Mouse (Mus musculus) heart, embryonic 12.5 days (tissue): ENCODE measurements around the gene Hoxb7. TPM values are rescaled to one million over a fixed set of nuclear protein-coding genes. Genes with fewer than 3 reads are reported as not detected.
A peak's percentile ranks its signal among the peaks of the same experiment; 100 is the strongest.

Experiments
- ATAC-seq: fragments of 200-750 bp; cut with Nextera tagmentation; 2 replicates; pipeline ENCODE4 v1.8.0; 2017; ENCODE audit warnings: moderate TSS enrichment, moderate library complexity; ENCODE audit not compliant: insufficient number of reproducible peaks, low FRiP score
- H3K27ac ChIP-seq: fragments of 300-500 bp; sonication (generic); 2 replicates; pipeline ENCODE4 v1.5.1; 2016; ENCODE audit warnings: mild to moderate bottlenecking, moderate library complexity; ENCODE audit not compliant: poor library complexity, severe bottlenecking
- H3K27me3 ChIP-seq: fragments of 300-500 bp; sonication (generic); replicated peaks from 2 replicates; pipeline ENCODE4 v1.6.1; 2016; ENCODE audit warnings: mild to moderate bottlenecking, moderate library complexity
- H3K36me3 ChIP-seq: fragments of 300-500 bp; sonication (generic); 2 replicates; pipeline ENCODE4 v1.6.1; 2016; ENCODE audit warnings: mild to moderate bottlenecking, moderate library complexity
- H3K4me1 ChIP-seq: fragments of 300-500 bp; sonication (generic); replicated peaks from 2 replicates; pipeline ENCODE4 v1.6.1; 2016; ENCODE audit warnings: mild to moderate bottlenecking
- H3K4me2 ChIP-seq: fragments of 300-500 bp; sonication (generic); 2 replicates; pipeline ENCODE4 v1.6.1; 2016; ENCODE audit warnings: mild to moderate bottlenecking, moderate library complexity
- H3K4me3 ChIP-seq: fragments of 300-500 bp; sonication (generic); 2 replicates; pipeline ENCODE4 v1.5.1; 2016; ENCODE audit warnings: mild to moderate bottlenecking
- H3K9ac ChIP-seq: fragments of 300-500 bp; sonication (generic); 2 replicates; pipeline ENCODE4 v1.6.1; 2016; ENCODE audit warnings: mild to moderate bottlenecking, moderate library complexity
- H3K9me3 ChIP-seq: fragments of 300-500 bp; sonication (generic); replicated peaks from 2 replicates; pipeline ENCODE4 v1.6.1; 2016; ENCODE audit warnings: mild to moderate bottlenecking, moderate library complexity
- WGBS: fragments of 180-500 bp; shearing (Covaris S2); methylation state at CpG from one replicate; pipeline ENCODE4 v1.1.7; 2016; 5-methylcytosine and 5-hydroxymethylcytosine counted together
- microRNA counts: library from miRNA; unstranded; fragments of <30 nt; microRNA quantifications from one replicate; lab custom pipeline; 2017
- microRNA-seq: library from miRNA; unstranded; fragments of <30 nt; microRNA quantifications from one replicate; pipeline ENCODE4, GENCODE M21; 2017
- polyA plus RNA-seq: library from polyadenylated mRNA; unstranded; fragments of >200 nt; fragmentation: Nextera tagmentation; extraction: Ambion mirVana; gene quantifications from 2 replicates; pipeline ENCODE4 v1.2.1, GENCODE M21; 2016

Gene Hoxb7
- polyA plus RNA-seq, 1 experiment from 2014 or later = 0.22 TPM

GRCm38 (mm10) chr11:96333241-96334001 lies 47.0 kb downstream of the Hoxb7 start:
- no peaks in the 10 kb centered on the region for H3K9me3 ChIP-seq
- 11% methylated on average over 17 of the region's 17 CpGs for WGBS
- no peak for ATAC-seq
- 0 out of 2 replicates have a peak, but pooled peaks cover 6% of the 10 kb centered on the region for H3K4me1 ChIP-seq
- no peaks in the 10 kb centered on the region for H3K36me3 ChIP-seq
- peak overlapping the region; percentile 40 for H3K4me3 ChIP-seq
- H3K27ac ChIP-seq = 0 out of 2 replicates have a peak overlapping the region, but pooled peaks have one; percentile 14
- peaks cover 100% of the 10 kb centered on the region for H3K27me3 ChIP-seq
- peak overlapping the region; percentile 62 for H3K4me2 ChIP-seq
- peak overlapping the region; percentile 57 for H3K9ac ChIP-seq

DNA sequence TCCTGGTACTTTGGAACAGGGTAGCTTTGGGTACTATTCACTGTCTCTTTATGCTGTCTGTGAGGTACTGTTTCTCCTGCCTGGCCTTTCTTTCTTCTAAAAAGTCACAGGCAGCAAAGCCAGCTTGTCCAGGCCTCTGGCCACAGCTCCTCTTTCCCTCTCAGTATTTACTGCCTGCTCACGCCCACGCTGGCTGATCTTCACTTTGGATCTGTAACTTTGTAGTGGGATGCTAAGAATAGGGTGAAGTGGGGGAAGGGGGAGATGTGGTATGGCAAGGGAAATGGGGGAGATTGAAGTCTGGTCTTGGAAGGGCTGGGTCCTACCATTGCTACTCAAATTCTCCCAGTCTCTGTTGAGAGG lies 47.6 kb downstream of the Hoxb7 start:
- 0 out of 2 replicates have a peak, but pooled peaks cover 6% of the 10 kb centered on the region for H3K4me1 ChIP-seq
- 0 out of 2 replicates have a peak overlapping the region, but pooled peaks have one; percentile 8 for H3K4me2 ChIP-seq
- H3K9ac ChIP-seq = no peak overlapping the region
- ATAC-seq = no peak
- peaks cover 100% of the 10 kb centered on the region for H3K27me3 ChIP-seq
- 16% methylated on average over 2 of the region's 2 CpGs for WGBS
- H3K4me3 ChIP-seq = no peak overlapping the region
- H3K36me3 ChIP-seq = no peaks in the 10 kb centered on the region
- no peak overlapping the region for H3K27ac ChIP-seq
- no peaks in the 10 kb centered on the region for H3K9me3 ChIP-seq

DNA sequence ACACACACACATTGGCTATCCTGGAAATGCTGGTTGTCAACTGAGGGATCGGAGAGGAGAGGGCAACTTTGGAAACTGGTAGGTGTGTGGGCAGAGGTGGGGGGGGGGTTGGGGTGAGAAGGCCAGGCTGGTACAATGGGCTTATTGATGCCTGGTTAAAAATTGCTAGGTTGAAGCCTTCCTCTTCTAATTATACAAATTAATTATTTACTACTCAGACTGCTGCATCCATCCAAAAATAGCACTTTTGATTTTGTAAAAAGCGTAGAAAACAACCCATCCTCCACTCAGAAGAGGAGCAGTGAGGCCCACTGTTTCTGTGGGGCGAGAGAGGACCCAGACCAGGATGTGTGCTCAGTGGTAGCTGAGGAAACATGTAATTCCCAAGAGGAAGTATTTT lies 48.6 kb downstream of the Hoxb7 start:
- Histone ChIP-seq H3K27ac (no peak overlapping the region), H3K4me1 (0 out of 2 replicates have a peak, but pooled peaks cover 6% of the 10 kb centered on the region), H3K27me3 (peaks cover 100% of the 10 kb centered on the region), H3K9me3 (no peaks in the 10 kb centered on the region), H3K9ac (no peak overlapping the region), H3K4me3 (no peak overlapping the region), H3K4me2 (no peak overlapping the region), H3K36me3 (no peaks in the 10 kb centered on the region)
- 55% methylated on average over 3 of the region's 3 CpGs for WGBS
- no peak for ATAC-seq

DNA sequence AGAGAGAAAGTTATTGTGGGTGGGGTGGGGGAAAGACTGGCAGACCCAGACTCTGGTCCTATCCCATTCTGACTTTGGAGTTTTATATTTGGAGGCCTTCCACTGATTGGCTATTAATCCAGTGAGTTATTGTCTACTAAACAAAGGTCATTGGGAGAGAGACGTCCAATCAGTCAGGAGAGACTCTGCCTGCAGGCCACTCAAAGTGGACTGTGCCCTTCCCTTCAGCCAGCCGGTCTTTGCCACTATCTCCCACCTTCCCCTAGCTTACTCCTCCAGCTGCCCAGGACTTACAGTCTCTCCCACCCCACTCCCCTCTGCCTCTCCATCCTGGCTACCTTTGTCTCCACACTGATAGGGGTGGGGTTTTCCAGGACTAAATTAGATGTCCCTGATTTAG lies 50.2 kb downstream of the Hoxb7 start:
- 3% methylated on average over 2 of the region's 2 CpGs for WGBS

GRCm38 (mm10) chr11:96337026-96337425 lies 50.6 kb downstream of the Hoxb7 start:
- no peak overlapping the region for H3K4me2 ChIP-seq
- WGBS = 18% methylated on average over 6 of the region's 6 CpGs
- peaks cover 16% of the 10 kb centered on the region for H3K4me1 ChIP-seq
- no peaks in the 10 kb centered on the region for H3K9me3 ChIP-seq
- no peak overlapping the region for H3K4me3 ChIP-seq
- peaks cover 100% of the 10 kb centered on the region for H3K27me3 ChIP-seq
- H3K36me3 ChIP-seq = no peaks in the 10 kb centered on the region
- ATAC-seq = no peak
- H3K9ac ChIP-seq = no peak overlapping the region
- H3K27ac ChIP-seq = no peak overlapping the region

More for the DNA sequence above, 50.2 kb downstream of the Hoxb7 start:
- no peak for ATAC-seq
- H3K36me3 ChIP-seq = no peaks in the 10 kb centered on the region
- no peak overlapping the region for H3K9ac ChIP-seq
- H3K9me3 ChIP-seq = no peaks in the 10 kb centered on the region
- no peak overlapping the region for H3K4me3 ChIP-seq
- no peak overlapping the region for H3K27ac ChIP-seq
- no peak overlapping the region for H3K4me2 ChIP-seq
- H3K4me1 ChIP-seq = peaks cover 15% of the 10 kb centered on the region
- H3K27me3 ChIP-seq = peaks cover 100% of the 10 kb centered on the region

GRCm38 (mm10) chr11:96338957-96339855 lies 52.8 kb downstream of the Hoxb7 start:
- Histone ChIP-seq H3K4me3 (no peak overlapping the region), H3K27me3 (peaks cover 100% of the 10 kb centered on the region), H3K36me3 (no peaks in the 10 kb centered on the region), H3K9me3 (no peaks in the 10 kb centered on the region), H3K9ac (no peak overlapping the region), H3K4me1 (peaks cover 12% of the 10 kb centered on the region), H3K27ac (no peak overlapping the region), H3K4me2 (no peak overlapping the region)
- WGBS = 36% methylated on average over 7 of the region's 7 CpGs
- no peak for ATAC-seq

MicroRNA genes within 50 kb of the gene (microRNA counts, 519-probe panel; counts per million panel counts)
- not detected for microRNA mmu-miR-10a (lab: Ali Mortazavi, UCI)
- not detected for microRNA mmu-miR-196a (lab: Ali Mortazavi, UCI)

Small RNA genes within 50 kb of the gene (microRNA-seq; reads per million reads assigned to microRNA genes)
- gene Mir10a = 1,920 reads per million, percentile 83 among the genes with 10 or more reads in this experiment
- not detected for gene Mir196a-1

Other genes with a start within 250 kb of the Hoxb7 start
- 42.5 and 43.5 TPM in 2 replicates for gene Ube2z, start 221.2 kb upstream of the Hoxb7 start, polyA plus RNA-seq
- gene Atp5g1, start 211.0 kb upstream of the Hoxb7 start, polyA plus RNA-seq = 1,401 and 1,405 TPM in 2 replicates
- not detected in 2 replicates for gene Calcoco2, start 174.7 kb upstream of the Hoxb7 start, polyA plus RNA-seq
- gene Ttll6, start 152.8 kb upstream of the Hoxb7 start, polyA plus RNA-seq = not detected in 2 replicates
- gene Hoxb13, start 92.3 kb upstream of the Hoxb7 start, polyA plus RNA-seq = not detected in 2 replicates
- 0.06 TPM in 1 of 2 replicates, not detected in the other for gene Hoxb9, start 15.2 kb upstream of the Hoxb7 start, polyA plus RNA-seq
- gene Hoxb8, start 4.7 kb upstream of the Hoxb7 start, polyA plus RNA-seq = 0.06 TPM in 1 of 2 replicates, not detected in the other
- gene Hoxb6, start 5.9 kb downstream of the Hoxb7 start, polyA plus RNA-seq = 0.62 TPM in 1 of 2 replicates, not detected in the other
- 0.14 and 1.9 TPM in 2 replicates for gene Hoxb5, start 16.7 kb downstream of the Hoxb7 start, polyA plus RNA-seq
- 0.19 and 0.32 TPM in 2 replicates for gene Hoxb4, start 31.6 kb downstream of the Hoxb7 start, polyA plus RNA-seq
- 0.45 and 0.86 TPM in 2 replicates for gene Hoxb3, start 36.7 kb downstream of the Hoxb7 start, polyA plus RNA-seq
- gene Hoxb2, start 63.9 kb downstream of the Hoxb7 start, polyA plus RNA-seq = 4.0 TPM in 2 replicates
- not detected in 2 replicates for gene Hoxb1, start 79.1 kb downstream of the Hoxb7 start, polyA plus RNA-seq
- gene Skap1, start 178.0 kb downstream of the Hoxb7 start, polyA plus RNA-seq = 0.50 and 0.60 TPM in 2 replicates